Mouse (Mus musculus): Measurements from ENCODE around the gene Hps3. TPM values are rescaled to one million over a fixed set of nuclear protein-coding genes. Genes with fewer than 3 reads are reported as not detected.

Gene Hps3
- polyA plus RNA-seq, 1 experiment from 2014 or later = 12.1 TPM

Other genes starting within 250 kb of the Hps3 start
- gene Cp, start 78.3 kb downstream of the Hps3 start, polyA plus RNA-seq (2015; fragmentation: Nextera tagmentation; extraction: Ambion mirVana) = 9.6 and 10.3 TPM in 2 replicates
- gene Hltf, start 22.5 kb upstream of the Hps3 start, polyA plus RNA-seq (2015; fragmentation: Nextera tagmentation; extraction: Ambion mirVana) = 11.1 and 12.1 TPM in 2 replicates
- gene Gyg, start 120.0 kb upstream of the Hps3 start, polyA plus RNA-seq (2015; fragmentation: Nextera tagmentation; extraction: Ambion mirVana) = 80.6 and 84.9 TPM in 2 replicates
- 2.7 and 12.2 TPM in 2 replicates for gene Cpa3, start 206.9 kb upstream of the Hps3 start, polyA plus RNA-seq (2015; fragmentation: Nextera tagmentation; extraction: Ambion mirVana)
- gene Cpb1, start 240.4 kb upstream of the Hps3 start, polyA plus RNA-seq (2015; fragmentation: Nextera tagmentation; extraction: Ambion mirVana) = 0.49 and 0.84 TPM in 2 replicates